Mouse (Mus musculus): ENCODE results near the gene Spint2. TPM values are rescaled to one million over a fixed set of nuclear protein-coding genes. Genes with fewer than 3 reads are reported as not detected.
A peak's percentile ranks its signal among the peaks of the same experiment; 100 is the strongest.

Spint2 gene
- total RNA-seq, 2 experiments from 2014 or later, result 25.3 to 31.0 TPM

DNA sequence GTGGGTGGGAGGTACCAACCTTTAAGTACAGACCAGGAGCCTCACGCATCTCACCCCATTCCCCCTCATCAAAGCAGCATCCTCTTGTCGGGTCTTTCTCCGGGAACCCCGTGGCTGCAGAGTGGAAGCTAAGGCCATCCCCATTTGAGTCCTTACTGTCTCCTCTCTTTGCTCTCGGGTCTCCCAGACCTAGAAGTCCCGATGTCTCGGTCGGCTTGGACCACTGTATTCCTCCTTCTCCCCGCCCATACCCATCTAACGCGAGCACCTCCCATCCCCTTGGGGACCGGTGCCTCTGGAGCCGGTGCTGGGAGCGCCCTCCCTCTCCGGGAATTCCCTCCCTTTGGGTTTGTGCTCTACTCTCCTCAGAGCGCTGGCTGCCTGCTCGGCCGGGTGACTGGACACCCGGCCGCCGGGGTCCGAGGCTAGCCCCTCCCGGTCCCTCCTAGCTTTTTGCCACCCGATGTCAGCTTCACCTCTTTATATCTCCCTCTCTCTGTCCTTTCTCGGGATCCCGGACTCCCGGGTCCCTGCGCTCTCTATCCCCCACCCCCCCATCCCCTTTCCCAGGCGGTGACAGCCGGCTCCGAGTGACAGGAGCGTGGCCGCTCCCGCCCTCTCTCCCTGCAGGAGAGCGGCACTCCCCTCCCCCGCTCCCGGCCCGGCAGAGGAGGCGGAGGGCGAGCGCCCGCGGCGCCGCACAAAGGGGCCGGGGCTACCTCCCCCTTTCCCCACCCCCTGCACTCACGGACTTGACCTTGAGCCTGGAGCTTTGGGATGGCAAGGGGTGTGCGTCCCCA is 23.0 kb upstream of the Spint2 start:
- DNase-seq (ENCODE audit: low spot score in 2 of 2), result peak; percentile 32 to 54

DNA sequence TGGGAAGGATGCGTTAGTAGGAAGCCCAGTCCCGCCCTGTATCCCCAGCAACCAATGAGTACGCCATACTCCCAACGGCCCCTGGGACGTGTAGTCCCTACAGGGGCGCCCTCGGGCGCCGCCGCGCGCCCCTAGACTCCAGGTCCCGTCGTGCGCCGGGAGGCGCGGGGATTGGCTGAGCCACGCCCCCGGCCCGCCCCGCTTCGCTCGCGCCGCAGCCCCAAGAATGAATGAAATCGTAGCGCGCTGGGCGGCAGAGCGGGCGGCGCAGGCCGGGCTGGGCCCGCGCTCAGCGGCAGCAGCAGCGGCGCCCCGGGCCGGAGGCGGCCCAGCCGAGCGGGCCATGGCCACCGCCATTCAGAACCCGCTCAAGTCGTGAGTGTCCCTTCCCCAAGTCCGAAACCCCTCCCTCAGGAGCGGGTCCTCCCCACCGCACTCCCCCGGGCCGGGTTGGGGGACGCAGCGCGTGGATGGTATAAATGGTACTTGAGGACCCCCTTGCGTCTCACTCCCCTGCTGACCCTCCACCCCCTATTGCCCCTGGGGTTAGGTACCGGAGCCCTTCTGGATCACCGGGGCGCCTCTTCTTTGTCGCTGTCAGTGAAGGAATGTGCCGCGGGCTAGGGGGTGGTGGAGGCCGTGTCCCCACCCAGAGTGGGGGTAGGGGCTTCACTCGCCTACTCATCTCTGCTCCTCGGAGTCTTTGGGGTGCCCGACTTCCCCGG is 22.2 kb upstream of the Spint2 start, which contains the start of gene Dpf1:
Gene Dpf1, plus strand, starts transcription at position 214 of the 725 bp plus-strand sequence.
- DNase-seq (ENCODE audit: low spot score in 2 of 2), result peak; percentile 86 to 92

DNA sequence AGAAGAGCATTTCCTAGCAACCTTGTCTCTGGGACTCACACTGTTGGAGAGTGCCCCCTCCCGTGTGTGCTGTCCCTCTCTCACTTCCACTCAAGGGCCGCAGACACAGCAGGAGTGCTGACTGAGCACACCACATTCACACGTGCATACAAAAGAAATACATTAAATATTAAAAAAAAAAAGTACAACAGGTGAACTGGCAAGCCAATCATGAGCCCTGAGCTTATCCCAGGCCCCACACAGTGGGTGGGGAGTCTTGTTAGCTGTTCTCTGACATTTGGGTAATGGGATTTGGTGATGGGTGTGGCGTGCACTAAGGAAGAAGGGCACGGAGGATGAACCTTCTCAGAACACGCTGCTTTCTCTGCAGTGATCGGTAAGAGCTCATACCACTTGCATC is 20.9 kb upstream of the Spint2 start:
- no peak for DNase-seq (ENCODE audit: low spot score in 2 of 2)

DNA sequence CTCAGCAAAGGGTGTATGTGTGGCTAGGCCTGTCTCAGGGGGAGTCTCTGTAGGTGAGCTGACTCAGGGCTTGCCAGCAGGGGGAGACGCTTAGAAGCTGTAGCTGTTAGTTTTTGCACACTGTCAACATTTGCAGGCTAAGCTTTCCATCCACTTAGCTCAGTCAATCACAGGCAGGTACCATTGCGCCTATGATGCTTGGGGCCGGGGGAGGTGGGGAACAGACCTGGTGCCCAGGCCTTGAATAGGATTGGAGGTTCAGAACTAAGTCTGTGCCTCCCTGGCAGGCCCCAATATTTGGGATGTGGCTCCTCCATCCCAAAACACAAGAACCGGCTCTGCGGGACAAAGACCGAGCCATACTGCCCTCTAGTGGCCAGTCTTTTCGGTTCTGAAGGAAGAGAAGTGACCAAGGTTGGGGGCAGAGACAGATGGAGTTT is 19.4 kb upstream of the Spint2 start:
- DNase-seq (ENCODE audit: low spot score in 2 of 2), result peak; percentile 78 to 84

DNA sequence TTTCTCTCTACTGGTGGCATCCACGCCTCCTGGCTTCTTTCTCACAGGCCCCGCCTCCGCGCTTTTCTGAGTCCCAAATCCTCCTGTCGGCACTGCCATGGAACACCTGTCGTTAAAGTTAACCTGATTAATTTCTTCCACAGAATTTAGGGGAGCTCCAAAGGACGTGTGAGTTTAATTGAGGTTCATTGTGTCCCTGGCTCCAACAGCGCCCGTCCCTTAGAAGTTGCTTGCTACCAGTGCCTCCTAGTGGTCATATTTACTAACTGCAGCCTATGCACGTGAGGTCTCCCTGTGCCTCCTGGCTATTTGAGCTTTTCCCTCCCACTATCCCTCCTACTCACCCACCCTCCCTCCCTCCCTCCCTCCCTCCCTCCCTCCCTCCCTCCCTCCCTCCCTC is 15.3 kb upstream of the Spint2 start:
- peak; percentile 64 to 72 for DNase-seq (ENCODE audit: low spot score in 2 of 2)

DNA sequence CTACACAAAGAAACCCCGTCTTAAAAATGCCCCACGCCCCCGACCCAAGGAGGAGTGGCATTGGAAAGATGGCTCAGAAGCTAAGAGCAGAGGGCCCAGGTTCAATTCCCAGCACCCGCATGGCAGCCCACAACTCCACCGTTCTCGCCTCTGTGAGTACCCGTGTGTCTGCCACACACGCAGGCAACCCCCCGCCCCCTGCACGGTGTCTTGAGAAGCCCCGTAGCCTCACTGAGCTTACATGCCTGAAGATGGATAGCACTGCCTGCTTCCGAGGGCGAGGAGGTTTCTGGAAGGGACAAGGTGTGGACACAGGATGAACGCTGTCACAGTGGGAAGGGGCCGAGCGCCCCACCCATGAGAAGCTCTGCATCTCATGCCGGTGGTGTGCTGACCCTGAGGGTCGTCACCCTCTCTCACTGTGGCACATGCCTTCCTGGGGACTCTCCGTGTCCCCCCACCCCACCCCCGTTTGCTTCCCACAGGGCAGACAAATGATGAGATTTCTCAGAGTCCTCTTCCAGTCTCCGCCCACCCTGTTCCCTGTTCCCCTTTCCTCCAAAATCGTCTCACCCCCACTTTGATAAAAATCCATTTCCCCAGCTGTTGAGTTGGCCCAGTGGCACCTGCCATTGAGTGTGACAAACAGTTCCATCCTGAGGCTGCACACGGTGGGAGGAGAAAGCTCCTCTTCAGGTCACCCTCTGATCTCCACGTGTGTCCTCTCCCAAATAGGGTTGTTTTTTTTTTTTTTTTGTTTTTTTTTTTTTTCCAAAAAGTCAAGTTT is 14.3 kb upstream of the Spint2 start:
- no peak for DNase-seq (ENCODE audit: low spot score in 2 of 2)

DNA sequence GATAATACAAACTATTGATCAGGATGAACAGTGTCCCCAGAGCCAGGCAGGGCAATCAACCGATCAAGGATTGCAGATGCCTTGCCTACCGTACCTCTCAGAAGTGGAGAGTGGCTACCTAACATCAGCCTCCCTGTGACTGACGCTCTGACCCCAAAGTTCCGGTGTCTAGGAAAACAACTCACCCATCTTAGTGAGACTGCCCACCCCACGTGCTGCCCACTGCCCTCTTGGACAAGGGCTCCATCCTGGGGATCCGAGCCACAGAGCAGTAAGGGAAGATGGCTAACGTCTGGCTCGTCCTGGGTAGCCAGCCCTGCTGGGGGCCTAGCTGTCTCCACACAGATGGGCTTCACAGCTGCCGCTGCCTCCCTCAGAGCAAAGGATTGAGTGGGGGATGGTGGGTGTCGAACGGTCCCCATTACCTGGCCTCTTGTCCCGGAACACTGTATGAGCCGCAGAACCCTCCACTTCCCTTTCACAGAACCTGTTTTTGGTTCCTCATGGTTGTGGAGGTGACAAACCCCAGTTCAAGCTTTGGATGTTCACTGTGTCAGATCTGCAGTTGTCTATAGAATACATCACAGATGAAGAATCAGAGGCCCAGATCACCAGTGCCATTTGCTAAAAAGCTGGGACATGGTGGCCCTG is 12.5 kb upstream of the Spint2 start:
- DNase-seq (ENCODE audit: low spot score in 2 of 2), result peak in 1 of 2 experiments; percentile 14

DNA sequence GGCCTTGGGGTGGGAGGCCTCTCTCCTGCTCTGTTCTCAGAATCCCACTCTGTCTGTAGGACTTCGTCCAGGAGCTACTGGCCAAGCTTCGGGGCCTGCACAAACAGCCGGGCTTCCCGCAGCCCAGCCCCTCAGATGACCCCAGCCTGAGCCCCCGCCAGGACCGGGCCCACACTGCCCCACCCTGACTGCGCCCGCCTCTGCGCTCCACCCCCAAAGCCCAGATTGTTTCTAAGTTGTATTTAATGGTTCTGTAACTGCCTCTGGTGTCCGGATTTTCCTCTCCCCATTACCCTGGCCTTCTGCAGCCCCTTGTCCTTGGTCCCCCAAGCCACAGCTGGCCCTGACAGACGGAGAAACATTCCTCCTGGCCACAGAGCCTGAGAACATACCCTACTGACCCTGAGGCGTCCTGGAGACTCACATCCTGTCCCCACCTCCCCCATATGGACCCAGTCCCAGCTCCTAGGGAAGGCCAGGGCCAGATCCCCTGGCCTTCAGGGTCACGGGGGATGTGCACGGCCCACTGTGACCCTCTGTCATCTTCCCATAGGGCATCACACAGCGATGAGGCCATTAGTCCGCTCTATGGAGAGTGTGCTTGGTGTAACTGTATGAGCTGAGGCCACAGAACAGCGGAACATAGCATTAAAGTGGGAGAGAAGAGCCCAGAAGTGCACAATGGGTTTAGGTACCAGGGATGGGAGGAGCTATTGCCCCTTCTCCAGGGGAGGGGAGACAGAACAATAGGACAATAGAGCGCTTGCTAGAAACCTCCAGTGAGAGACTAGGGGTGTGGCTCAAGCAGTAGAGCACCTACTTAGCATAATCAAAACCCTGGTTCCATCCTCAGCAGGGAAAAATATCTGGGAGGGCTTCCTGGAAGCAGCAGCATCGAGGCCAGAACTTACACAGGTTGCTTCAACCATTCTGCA is 11.7 kb upstream of the Spint2 start:
- DNase-seq (ENCODE audit: low spot score in 2 of 2), result peak in 1 of 2 experiments; percentile 21

DNA sequence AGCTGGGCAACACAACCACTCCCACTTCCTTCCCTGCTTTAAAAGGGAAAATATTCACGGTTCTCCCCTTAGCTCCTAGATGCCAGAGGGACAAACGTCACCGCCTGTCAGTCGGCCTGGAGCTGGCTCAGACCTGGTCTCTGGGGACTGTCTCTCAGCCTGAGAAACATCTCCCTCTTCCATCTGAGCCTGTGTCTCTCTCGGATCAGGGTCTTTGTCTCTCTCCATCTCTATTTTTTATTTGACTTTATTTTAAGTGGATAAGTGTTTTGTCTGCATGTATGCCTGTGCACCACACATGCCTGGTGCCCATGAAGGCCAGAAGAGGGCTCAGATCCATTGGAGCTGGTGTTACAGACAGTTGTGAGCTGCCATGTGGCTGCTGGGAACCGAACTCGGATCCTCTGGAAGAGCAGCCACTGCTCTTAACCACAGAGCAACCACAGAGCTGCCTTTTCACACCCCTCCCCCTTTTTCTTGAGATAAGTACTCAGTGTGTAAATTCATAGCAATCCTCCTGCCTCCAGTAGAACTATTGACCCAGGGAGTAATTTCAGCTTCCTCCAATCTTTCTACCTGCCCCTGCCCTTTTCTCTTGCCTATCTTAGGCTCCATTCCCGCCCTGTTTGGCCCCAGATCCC is 10.9 kb upstream of the Spint2 start:
- DNase-seq (ENCODE audit: low spot score in 2 of 2), result no peak

DNA sequence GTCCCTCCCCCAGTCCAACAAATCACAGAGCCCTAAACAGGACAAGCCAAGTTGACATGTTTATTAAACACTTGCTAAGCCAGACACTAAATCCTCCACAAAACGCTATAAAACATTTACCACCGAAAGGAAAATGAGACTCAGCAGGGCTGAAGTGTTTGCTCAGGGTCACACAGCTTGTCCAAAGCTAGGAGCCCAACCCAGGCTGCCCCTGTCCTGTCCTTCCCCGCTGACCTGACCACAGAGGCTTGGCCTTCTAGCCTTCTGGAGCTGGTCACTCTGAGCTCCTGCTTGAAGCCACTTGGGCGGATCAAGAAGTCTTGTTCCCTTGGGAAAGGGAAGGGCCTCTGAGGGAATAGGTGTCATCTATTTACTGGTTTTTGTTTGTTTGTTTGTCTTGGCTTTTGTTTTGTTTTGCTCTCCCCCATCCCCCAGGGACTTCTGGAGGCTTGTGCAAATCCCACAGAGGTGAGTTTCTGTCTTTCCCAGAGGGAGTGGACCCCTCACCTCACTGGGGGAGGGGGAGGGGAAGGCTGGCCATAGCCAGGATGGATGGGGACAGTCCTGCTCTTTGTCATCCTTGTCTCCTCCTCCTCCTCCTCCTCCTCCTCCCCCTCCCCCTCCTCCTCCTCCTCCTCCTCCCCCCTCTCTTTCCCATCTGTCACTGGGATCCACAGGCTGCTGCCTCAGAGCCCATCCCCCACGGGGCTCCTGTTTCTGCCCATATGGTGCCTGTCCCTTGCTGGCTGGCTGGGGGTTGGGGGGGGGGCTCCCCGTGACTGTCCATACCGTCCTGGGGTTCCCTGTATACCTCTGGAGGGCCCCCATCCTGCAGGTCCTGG is 10.1 kb upstream of the Spint2 start:
- peak in 1 of 2 experiments; percentile 34 for DNase-seq (ENCODE audit: low spot score in 2 of 2)

DNA sequence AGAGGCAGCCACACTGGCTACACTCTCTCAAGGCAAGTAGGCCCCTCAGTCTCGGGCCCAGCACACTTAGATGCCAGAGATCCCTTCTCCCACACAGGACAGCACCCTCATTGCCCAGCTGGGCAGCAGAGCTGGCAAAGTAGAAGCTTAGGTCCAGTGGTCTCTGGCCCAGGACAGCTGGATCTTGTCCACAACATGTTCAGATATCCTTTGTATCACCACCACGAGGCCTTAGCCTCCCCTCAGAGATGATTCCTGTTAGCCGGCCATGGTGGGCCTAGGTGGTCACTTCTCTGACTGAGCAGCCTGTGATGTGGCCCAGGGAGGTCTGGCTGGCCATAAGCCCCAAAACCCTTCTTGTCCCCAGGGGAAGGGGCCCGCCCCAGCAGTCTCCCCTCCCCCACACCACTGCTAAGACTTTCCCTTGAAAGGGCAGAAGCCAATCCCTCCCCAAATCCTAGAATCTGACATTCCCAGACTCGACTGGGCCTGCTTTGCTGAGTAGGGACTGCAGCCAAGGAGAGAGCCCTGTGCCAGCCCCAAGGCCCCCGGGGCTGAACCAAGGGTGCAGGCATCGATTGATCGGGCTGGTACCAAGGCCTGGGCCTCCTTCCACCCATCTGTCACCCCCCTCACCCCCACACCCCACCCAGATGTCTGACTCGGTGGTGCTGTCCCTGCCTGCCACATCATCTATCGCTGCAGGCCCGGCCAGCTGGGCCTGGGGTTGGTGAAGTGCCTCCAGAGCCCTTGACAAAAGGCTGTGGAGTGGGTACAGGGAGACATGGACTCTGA is 9.2 kb upstream of the Spint2 start:
- DNase-seq (ENCODE audit: low spot score in 2 of 2), result peak in 1 of 2 experiments; percentile 34

DNA sequence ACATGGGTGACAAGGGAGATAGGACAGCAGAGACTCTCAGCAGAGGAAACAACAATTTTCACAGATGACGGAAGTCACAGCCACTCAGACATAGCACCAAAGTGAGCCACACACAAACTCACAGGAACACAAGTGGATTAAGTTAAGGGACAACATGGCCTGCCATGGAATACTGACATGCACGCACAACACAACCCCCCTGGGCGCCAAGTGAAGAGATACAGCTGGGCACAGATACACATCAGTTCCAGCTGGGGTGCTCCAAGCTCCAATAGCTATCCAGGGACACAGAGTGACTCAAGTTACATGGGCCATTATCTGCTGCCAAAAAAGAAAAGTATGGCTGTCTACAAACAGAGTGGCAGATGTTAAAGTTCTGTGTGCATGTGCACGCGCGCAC is 8.1 kb upstream of the Spint2 start:
- DNase-seq (ENCODE audit: low spot score in 2 of 2), result no peak

DNA sequence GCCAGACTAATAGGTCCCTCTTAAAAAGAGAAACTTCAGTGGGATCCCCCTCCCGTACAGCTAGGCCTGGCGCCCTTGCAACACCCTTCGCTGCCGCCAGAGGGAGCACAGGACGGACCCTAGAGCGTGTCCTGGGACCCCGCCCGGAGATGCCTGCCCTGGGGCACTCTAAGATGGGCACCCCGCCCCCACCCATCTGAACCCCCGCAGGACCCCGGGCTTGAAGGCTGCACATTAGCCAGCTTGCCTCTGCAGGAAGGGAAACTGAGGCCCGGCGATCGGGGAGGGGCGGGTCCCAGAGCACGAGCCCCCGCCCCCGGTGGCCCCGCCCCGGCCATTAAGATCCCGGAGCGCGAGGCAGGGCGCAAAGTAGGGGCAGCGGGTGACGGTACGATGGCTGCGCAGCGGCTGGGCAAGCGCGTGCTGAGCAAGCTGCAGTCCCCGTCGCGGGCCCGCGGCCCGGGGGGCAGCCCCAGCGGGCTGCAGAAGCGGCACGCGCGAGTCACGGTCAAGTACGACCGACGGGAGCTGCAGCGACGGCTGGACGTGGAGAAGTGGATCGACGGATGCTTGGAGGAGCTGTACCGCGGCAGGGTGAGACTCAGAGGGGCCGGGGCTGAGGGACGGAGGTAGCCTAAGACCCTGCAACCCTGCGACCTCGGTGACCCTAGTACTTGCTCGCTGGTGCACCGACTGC is 7.4 kb upstream of the Spint2 start, which contains the start of gene Ppp1r14a:
Gene Ppp1r14a, plus strand, starts transcription at position 367 of the 697 bp plus-strand sequence.
- DNase-seq (ENCODE audit: low spot score in 2 of 2), result peak; percentile 74 to 78

DNA sequence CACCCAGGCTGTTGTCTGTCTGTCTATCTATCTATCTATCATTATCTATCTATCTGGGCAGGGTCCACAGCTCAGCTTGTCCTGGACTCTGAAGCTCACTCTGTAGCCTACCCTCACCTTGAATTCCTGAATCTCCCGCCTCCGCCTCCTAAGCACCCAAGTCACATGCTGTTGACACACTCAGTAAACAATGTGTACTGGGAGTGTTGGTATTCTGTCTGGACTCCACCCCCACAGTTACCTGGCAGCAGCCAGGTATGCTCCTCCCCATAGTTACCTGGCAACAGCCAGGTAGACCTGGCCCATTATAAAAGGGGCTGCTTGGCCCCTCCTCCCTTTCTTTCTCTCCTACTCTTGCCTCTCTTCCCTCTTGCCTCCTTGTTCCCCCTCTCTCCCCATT is 6.4 kb upstream of the Spint2 start:
- DNase-seq (ENCODE audit: low spot score in 2 of 2), result no peak

DNA sequence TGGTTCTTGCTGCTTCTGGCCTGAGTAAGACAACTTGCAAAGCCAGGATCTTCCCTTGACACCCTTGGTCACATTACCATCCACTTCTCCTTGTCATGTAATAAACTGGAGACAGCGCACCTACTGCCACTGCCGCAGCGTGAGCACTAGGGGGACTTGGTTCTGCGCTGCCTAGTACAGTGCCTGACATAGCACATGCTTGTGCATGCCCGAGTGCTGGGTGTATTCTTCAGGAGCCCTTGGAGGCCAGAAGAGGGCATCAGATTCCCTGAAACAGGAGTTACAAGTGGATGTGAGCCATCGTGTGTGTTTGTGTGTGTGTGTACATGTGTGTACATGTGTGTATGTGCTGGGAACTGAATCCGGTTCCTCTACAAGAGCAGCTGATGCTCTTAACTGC is 5.8 kb upstream of the Spint2 start:
- no peak for DNase-seq (ENCODE audit: low spot score in 2 of 2)

DNA sequence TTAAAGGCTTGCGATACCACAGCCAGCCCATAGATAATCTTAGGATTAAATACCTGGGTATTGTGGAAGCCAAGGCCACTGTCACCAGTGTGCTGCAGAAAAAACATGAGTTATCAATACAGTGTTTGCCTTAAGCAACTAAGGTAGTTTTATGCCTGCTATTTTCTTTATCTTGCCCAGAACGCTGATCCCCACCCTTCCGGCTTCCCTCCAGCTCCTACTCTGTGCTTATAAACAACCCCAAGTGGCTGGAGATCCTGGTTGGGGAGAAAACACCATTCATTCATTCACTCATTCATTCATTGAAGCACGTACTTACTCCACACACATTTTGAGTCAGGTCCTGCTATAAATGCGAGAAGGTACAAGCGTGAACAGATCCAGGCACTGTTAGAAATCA is 2.8 kb upstream of the Spint2 start:
- no peak for DNase-seq (ENCODE audit: low spot score in 2 of 2)

DNA sequence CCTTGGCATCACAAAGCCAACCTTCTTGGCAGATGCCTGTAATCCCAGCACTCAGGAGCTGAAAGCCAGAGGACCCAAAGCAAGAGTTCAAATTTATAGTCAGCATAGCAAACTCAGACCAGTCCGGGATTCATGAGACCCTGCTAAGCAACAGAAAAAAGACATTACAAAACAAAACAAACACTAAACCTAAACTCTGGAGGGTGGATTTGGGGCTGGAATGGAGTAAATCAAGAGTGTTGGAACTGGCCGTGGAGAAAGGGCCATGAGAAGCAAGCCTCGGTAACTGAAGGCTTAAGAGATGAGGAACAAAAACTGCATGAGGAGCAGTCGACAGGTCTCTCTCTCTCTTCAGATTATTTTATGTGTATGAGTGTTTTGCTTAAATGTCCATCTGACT is 2.2 kb upstream of the Spint2 start:
- DNase-seq (ENCODE audit: low spot score in 2 of 2), result no peak

Data from layer of hippocampus, postnatal 10 days (tissue).